Mouse (Mus musculus) gastrocnemius, postnatal 14 days (tissue): ENCODE measurements at regions not wholly inside any gene's neighbourhood (a gene's known extent, or its start where the extent isn't known, plus 50 kb on each side); places are given as distances from the start of the nearest gene placed in this dataset.
A peak's percentile ranks its signal among the peaks of the same experiment; 100 is the strongest.

Experiments used
- DNase-seq: peaks from one replicate; pipeline ENCODE4 v3.0.0; 2021; ENCODE audit warnings: mixed read lengths
- intact Hi-C: fragments of 180-260 bp; cut with DNase I; formaldehyde crosslinking; loops from one replicate; pipeline ENCODE4 v1.15.1; 2025; ENCODE audit warnings: low total_unique reads

- DNase-seq, result no peak
- intact Hi-C loops, result no loop called here
Observed at GRCm38 (mm10) chr15:38351701-38352100, 926.3 kb downstream of the 4930447A16Rik start.

- DNase-seq, result no peak
- intact Hi-C loops, result no loop called here
Observed at GRCm38 (mm10) chr15:38353371-38353770, 928.0 kb downstream of the 4930447A16Rik start.

GRCm38 (mm10) chr15:38359053-38359452 is 933.7 kb downstream of the 4930447A16Rik start:
- DNase-seq, result no peak
- intact Hi-C loops, result no loop called here

GRCm38 (mm10) chr15:38363522-38363921 is 938.2 kb downstream of the 4930447A16Rik start:
- intact Hi-C loops, result no loop called here
- DNase-seq, result no peak

- intact Hi-C loops, result no loop called here
- DNase-seq, result no peak
Observed at GRCm38 (mm10) chr15:38364014-38364413, 938.7 kb downstream of the 4930447A16Rik start.

GRCm38 (mm10) chr15:38367643-38368042 is 942.3 kb downstream of the 4930447A16Rik start:
- intact Hi-C loops, result no loop called here
- DNase-seq, result no peak

GRCm38 (mm10) chr15:38368291-38368690 is 942.9 kb downstream of the 4930447A16Rik start:
- intact Hi-C loops, result no loop called here
- DNase-seq, result no peak

GRCm38 (mm10) chr15:38371404-38372090 is 946.2 kb downstream of the 4930447A16Rik start:
- intact Hi-C loops, result loop anchor here (5.0 kb wide), 1 partner anchor 64 kb away; no protein-coding TSS in a partner anchor
- DNase-seq, result no peak

- intact Hi-C loops, result loop anchor here (5.0 kb wide), 1 partner anchor 66 kb away; no protein-coding TSS in a partner anchor
- DNase-seq, result peak; percentile 81
Observed at GRCm38 (mm10) chr15:38373797-38374196, 948.4 kb downstream of the 4930447A16Rik start.

- intact Hi-C loops, result loop anchor here (5.0 kb wide), 1 partner anchor 67 kb away; no protein-coding TSS in a partner anchor
Observed at GRCm38 (mm10) chr15:38374786-38375185, 949.4 kb downstream of the 4930447A16Rik start.

GRCm38 (mm10) chr15:38378106-38378505 is 952.8 kb downstream of the 4930447A16Rik start:
- intact Hi-C loops, result no loop called here
- no peak for DNase-seq

More at GRCm38 (mm10) chr15:38374786-38375185, 949.4 kb downstream of the 4930447A16Rik start:
- peak; percentile 84 for DNase-seq

GRCm38 (mm10) chr15:38387617-38388016 is 962.3 kb downstream of the 4930447A16Rik start:
- DNase-seq, result no peak
- intact Hi-C loops, result loop anchor here (5.0 kb wide), 1 partner anchor 85 kb away; no protein-coding TSS in a partner anchor

- intact Hi-C loops, result loop anchor here (5.0 kb wide), 1 partner anchor 84 kb away; no protein-coding TSS in a partner anchor
- DNase-seq, result no peak
Observed at GRCm38 (mm10) chr15:38388436-38388835, 963.1 kb downstream of the 4930447A16Rik start.

GRCm38 (mm10) chr15:38390450-38390849 is 965.1 kb downstream of the 4930447A16Rik start:
- peak; percentile 66 for DNase-seq
- intact Hi-C loops, result no loop called here

GRCm38 (mm10) chr15:38391420-38391819 is 966.1 kb downstream of the 4930447A16Rik start:
- intact Hi-C loops, result no loop called here
- DNase-seq, result peak; percentile 80

GRCm38 (mm10) chr15:38391860-38392259 is 966.5 kb downstream of the 4930447A16Rik start:
- DNase-seq, result no peak
- intact Hi-C loops, result no loop called here

- intact Hi-C loops, result no loop called here
- DNase-seq, result no peak
Observed at GRCm38 (mm10) chr15:38392441-38393149, 967.2 kb downstream of the 4930447A16Rik start.

- intact Hi-C loops, result no loop called here
Observed at GRCm38 (mm10) chr15:38398852-38399251, 973.5 kb downstream of the 4930447A16Rik start.

GRCm38 (mm10) chr15:38402762-38403161 is 977.4 kb downstream of the 4930447A16Rik start:
- intact Hi-C loops, result no loop called here
- no peak for DNase-seq

More at GRCm38 (mm10) chr15:38398852-38399251, 973.5 kb downstream of the 4930447A16Rik start:
- DNase-seq, result no peak

GRCm38 (mm10) chr15:38403760-38404375 is 978.5 kb downstream of the 4930447A16Rik start:
- intact Hi-C loops, result no loop called here
- no peak for DNase-seq
